Mouse (Mus musculus) thymus, adult 2 months (tissue): ENCODE measurements around the gene Ak9. TPM values are rescaled to one million over a fixed set of nuclear protein-coding genes. Genes with fewer than 3 reads are reported as not detected.
A peak's percentile ranks its signal among the peaks of the same experiment; 100 is the strongest.

ENCODE experiments used
- DNase-seq: peaks from one replicate; pipeline ENCODE4 v3.0.0; 2021
- H3K27ac ChIP-seq: fragments of 200-500 bp; 2 replicates; pipeline ENCODE4 v1.5.1; 2012; ENCODE audit warnings: low read length, control low read depth; ENCODE audit not compliant: control insufficient read depth, insufficient read depth
- H3K27me3 ChIP-seq: fragments of 200-500 bp; 2 replicates; pipeline ENCODE4 v1.6.1; 2012; ENCODE audit warnings: mild to moderate bottlenecking, low read length, moderate library complexity, mixed read lengths; ENCODE audit not compliant: control insufficient read depth, insufficient read depth
- H3K36me3 ChIP-seq: fragments of 200-500 bp; 2 replicates; pipeline ENCODE4 v1.6.1; 2012; ENCODE audit warnings: mild to moderate bottlenecking, low read length, moderate library complexity; ENCODE audit not compliant: control insufficient read depth, insufficient read depth
- H3K4me1 ChIP-seq: fragments of 200-500 bp; replicated peaks from 2 replicates; pipeline ENCODE4 v1.6.1; 2012; ENCODE audit warnings: low read length; ENCODE audit not compliant: control insufficient read depth, insufficient read depth
- H3K4me3 ChIP-seq: fragments of 200-500 bp; 2 replicates; pipeline ENCODE4 v1.5.1; 2012; ENCODE audit warnings: mild to moderate bottlenecking, low read length, control low read depth, moderate library complexity; ENCODE audit not compliant: control insufficient read depth, insufficient read depth
- CTCF ChIP-seq: fragments of 200-500 bp; IDR thresholded peaks from 2 replicates; pipeline ENCODE4 v1.5.1; 2012; ENCODE audit warnings: mild to moderate bottlenecking, control low read depth, low read length, moderate library complexity, borderline replicate concordance; ENCODE audit not compliant: control insufficient read depth, poor library complexity, insufficient read depth; ENCODE audit errors: extremely low read depth
- POLR2A ChIP-seq: fragments of 200-500 bp; IDR thresholded peaks from 2 replicates; pipeline ENCODE4 v1.6.1; 2012; ENCODE audit warnings: mild to moderate bottlenecking, low read length, control low read depth, moderate library complexity; ENCODE audit not compliant: control insufficient read depth, poor library complexity, insufficient read depth; ENCODE audit errors: extremely low read depth
- WGBS: fragments of 180-500 bp; shearing (Covaris S2); methylation state at CpG from one replicate; pipeline ENCODE4 v1.1.7; 2018; 5-methylcytosine and 5-hydroxymethylcytosine counted together
- polyA plus RNA-seq: library from polyadenylated mRNA; depleted of rRNA; stranded (reverse); fragments of >200 nt; gene quantifications from 2 replicates; pipeline ENCODE4 v1.2.3, GENCODE M21; 2012

Gene Ak9
- polyA plus RNA-seq, 1 experiment, result 0.04 TPM

GRCm38 (mm10) chr10:41278808-41279207 lies 25.0 kb upstream of the Ak9 start:
- Histone ChIP-seq H3K27ac (no peak overlapping the region), H3K27me3 (no peaks in the 10 kb centered on the region), H3K36me3 (peaks cover 9% of the 10 kb centered on the region), H3K4me3 (no peak overlapping the region), H3K4me1 (no peaks in the 10 kb centered on the region)
- no peak for TF ChIP-seq CTCF
- TF ChIP-seq POLR2A, result no peak
- WGBS, result 100% methylated on average over 1 of the region's 1 CpGs
- DNase-seq, result no peak

- H3K27me3 ChIP-seq, result no peaks in the 10 kb centered on the region
- H3K4me3 ChIP-seq, result no peak overlapping the region
- TF ChIP-seq POLR2A (no peak), CTCF (no peak)
- WGBS, result 57% methylated on average over 6 of the region's 6 CpGs
- no peaks in the 10 kb centered on the region for H3K4me1 ChIP-seq
- peaks cover 13% of the 10 kb centered on the region for H3K36me3 ChIP-seq
- H3K27ac ChIP-seq, result no peak overlapping the region
- DNase-seq, result no peak
These were observed 23.6 kb upstream of the Ak9 start for GRCm38 (mm10) chr10:41280177-41280576.

GRCm38 (mm10) chr10:41280796-41281195 lies 23.0 kb upstream of the Ak9 start:
- DNase-seq, result no peak
- no peak overlapping the region for H3K4me3 ChIP-seq
- TF ChIP-seq CTCF, result no peak
- TF ChIP-seq POLR2A, result no peak

GRCm38 (mm10) chr10:41282086-41282485 lies 21.7 kb upstream of the Ak9 start:
- no peak overlapping the region for H3K4me3 ChIP-seq
- H3K36me3 ChIP-seq, result peaks cover 6% of the 10 kb centered on the region
- no peaks in the 10 kb centered on the region for H3K4me1 ChIP-seq
- H3K27ac ChIP-seq, result no peak overlapping the region
- no peaks in the 10 kb centered on the region for H3K27me3 ChIP-seq
- no peak for DNase-seq
- WGBS, result 97% methylated on average over 2 of the region's 2 CpGs
- no peak for TF ChIP-seq CTCF
- TF ChIP-seq POLR2A, result no peak

More at GRCm38 (mm10) chr10:41280796-41281195, 23.0 kb upstream of the Ak9 start:
- H3K4me1 ChIP-seq, result no peaks in the 10 kb centered on the region
- WGBS, result 94% methylated on average over 2 of the region's 2 CpGs
- H3K27me3 ChIP-seq, result no peaks in the 10 kb centered on the region
- no peak overlapping the region for H3K27ac ChIP-seq
- peaks cover 13% of the 10 kb centered on the region for H3K36me3 ChIP-seq

- no peak for DNase-seq
- WGBS, result 97% methylated on average over 3 of the region's 3 CpGs
- no peak overlapping the region for H3K27ac ChIP-seq
- TF ChIP-seq CTCF (no peak), POLR2A (no peak)
- H3K36me3 ChIP-seq, result peaks cover 5% of the 10 kb centered on the region; the same call in 1 of the 2 replicates
- no peak overlapping the region for H3K4me3 ChIP-seq
- no peaks in the 10 kb centered on the region for H3K27me3 ChIP-seq
- H3K4me1 ChIP-seq, result peaks cover 3% of the 10 kb centered on the region; the same call in 1 of the 2 replicates
These were observed 16.2 kb upstream of the Ak9 start for GRCm38 (mm10) chr10:41287618-41288017.

GRCm38 (mm10) chr10:41288074-41288473 lies 15.7 kb upstream of the Ak9 start:
- H3K36me3 ChIP-seq, result peaks cover 5% of the 10 kb centered on the region; the same call in 1 of the 2 replicates
- no peak overlapping the region for H3K27ac ChIP-seq
- peaks cover 3% of the 10 kb centered on the region; the same call in 1 of the 2 replicates for H3K4me1 ChIP-seq
- 75% methylated on average over 1 of the region's 1 CpGs for WGBS
- no peak for TF ChIP-seq CTCF
- no peak for TF ChIP-seq POLR2A
- no peaks in the 10 kb centered on the region for H3K27me3 ChIP-seq
- no peak for DNase-seq
- no peak overlapping the region for H3K4me3 ChIP-seq

- no peak overlapping the region for H3K4me3 ChIP-seq
- no peak overlapping the region for H3K27ac ChIP-seq
- WGBS, result 45% methylated on average over 16 of the region's 16 CpGs
- H3K36me3 ChIP-seq, result peaks cover 5% of the 10 kb centered on the region; the same call in 1 of the 2 replicates
- peak; percentile 83; the same call in 1 of the 2 replicates for TF ChIP-seq CTCF
- no peak for TF ChIP-seq POLR2A
- H3K4me1 ChIP-seq, result peaks cover 3% of the 10 kb centered on the region; the same call in 1 of the 2 replicates
- H3K27me3 ChIP-seq, result no peaks in the 10 kb centered on the region
- peak; percentile 79 for DNase-seq
These were observed 14.9 kb upstream of the Ak9 start for GRCm38 (mm10) chr10:41288771-41289415.

GRCm38 (mm10) chr10:41291021-41291420 lies 12.8 kb upstream of the Ak9 start:
- no peaks in the 10 kb centered on the region for H3K27me3 ChIP-seq
- peaks cover 3% of the 10 kb centered on the region; the same call in 1 of the 2 replicates for H3K4me1 ChIP-seq
- no peaks in the 10 kb centered on the region for H3K36me3 ChIP-seq
- 89% methylated on average over 2 of the region's 2 CpGs for WGBS
- TF ChIP-seq POLR2A, result no peak
- TF ChIP-seq CTCF, result no peak
- DNase-seq, result no peak
- H3K4me3 ChIP-seq, result no peak overlapping the region
- no peak overlapping the region for H3K27ac ChIP-seq
